Mouse (Mus musculus): ENCODE measurements around the gene Gm49353. TPM values are rescaled to one million over a fixed set of nuclear protein-coding genes. Genes with fewer than 3 reads are reported as not detected.

Gene Gm49353
- total RNA-seq (2015) = not detected in 2 replicates
- not detected in 2 replicates for total RNA-seq (2017)

- ATAC-seq (ENCODE audit: poor library complexity, severe bottlenecking) = no peak
Measured at GRCm38 (mm10) chr10:29198642-29199041, at the start of gene Gm49353. Gene Gm49353 (plus strand): TSS chr10:29198954.

GRCm38 (mm10) chr10:29155304-29155703, 43.5 kb upstream of the Gm49353 start:
- no peak for ATAC-seq (ENCODE audit: poor library complexity, severe bottlenecking)

GRCm38 (mm10) chr10:29161664-29162063, 37.1 kb upstream of the Gm49353 start:
- ATAC-seq (ENCODE audit: poor library complexity, severe bottlenecking) = no peak

GRCm38 (mm10) chr10:29173778-29174177, 25.0 kb upstream of the Gm49353 start:
- no peak for ATAC-seq (ENCODE audit: poor library complexity, severe bottlenecking)

- no peak for ATAC-seq (ENCODE audit: poor library complexity, severe bottlenecking)
Measured at GRCm38 (mm10) chr10:29175656-29176055, 23.1 kb upstream of the Gm49353 start.

GRCm38 (mm10) chr10:29176881-29177280, 21.9 kb upstream of the Gm49353 start:
- no peak for ATAC-seq (ENCODE audit: poor library complexity, severe bottlenecking)

GRCm38 (mm10) chr10:29178003-29178402, 20.8 kb upstream of the Gm49353 start:
- ATAC-seq (ENCODE audit: poor library complexity, severe bottlenecking) = no peak

- no peak for ATAC-seq (ENCODE audit: poor library complexity, severe bottlenecking)
Measured at GRCm38 (mm10) chr10:29180210-29180609, 18.5 kb upstream of the Gm49353 start.

- no peak for ATAC-seq (ENCODE audit: poor library complexity, severe bottlenecking)
Measured at GRCm38 (mm10) chr10:29181046-29181445, 17.7 kb upstream of the Gm49353 start.

- ATAC-seq (ENCODE audit: poor library complexity, severe bottlenecking) = no peak
Measured at GRCm38 (mm10) chr10:29193769-29194168, 5.0 kb upstream of the Gm49353 start.

- no peak for ATAC-seq (ENCODE audit: poor library complexity, severe bottlenecking)
Measured at GRCm38 (mm10) chr10:29196811-29197210, 1.9 kb upstream of the Gm49353 start.

GRCm38 (mm10) chr10:29199835-29200234, 1.1 kb downstream of the Gm49353 start:
- no peak for ATAC-seq (ENCODE audit: poor library complexity, severe bottlenecking)

- ATAC-seq (ENCODE audit: poor library complexity, severe bottlenecking) = no peak
Measured at GRCm38 (mm10) chr10:29200609-29201008, 1.9 kb downstream of the Gm49353 start.

- ATAC-seq (ENCODE audit: poor library complexity, severe bottlenecking) = no peak
Measured at GRCm38 (mm10) chr10:29206730-29207129, 8.0 kb downstream of the Gm49353 start.

- ATAC-seq (ENCODE audit: poor library complexity, severe bottlenecking) = no peak
Measured at GRCm38 (mm10) chr10:29208735-29209134, 10.0 kb downstream of the Gm49353 start.

- no peak for ATAC-seq (ENCODE audit: poor library complexity, severe bottlenecking)
Measured at GRCm38 (mm10) chr10:29211453-29211852, 12.7 kb downstream of the Gm49353 start, which contains the start of gene 9330159F19Rik. Gene 9330159F19Rik (plus strand): TSS chr10:29211606.

GRCm38 (mm10) chr10:29213534-29214100, 14.9 kb downstream of the Gm49353 start:
- ATAC-seq (ENCODE audit: poor library complexity, severe bottlenecking) = no peak

GRCm38 (mm10) chr10:29216957-29217356, 18.2 kb downstream of the Gm49353 start:
- no peak for ATAC-seq (ENCODE audit: poor library complexity, severe bottlenecking)

GRCm38 (mm10) chr10:29217451-29217850, 18.7 kb downstream of the Gm49353 start:
- no peak for ATAC-seq (ENCODE audit: poor library complexity, severe bottlenecking)

- no peak for ATAC-seq (ENCODE audit: poor library complexity, severe bottlenecking)
Measured at GRCm38 (mm10) chr10:29225329-29225728, 26.6 kb downstream of the Gm49353 start.

GRCm38 (mm10) chr10:29231208-29231607, 32.5 kb downstream of the Gm49353 start:
- no peak for ATAC-seq (ENCODE audit: poor library complexity, severe bottlenecking)

All from megakaryocyte, adult 5-6 weeks (primary cell).